ENCODE assay signal across 27 mouse cellular contexts in the genomic region with DNA sequence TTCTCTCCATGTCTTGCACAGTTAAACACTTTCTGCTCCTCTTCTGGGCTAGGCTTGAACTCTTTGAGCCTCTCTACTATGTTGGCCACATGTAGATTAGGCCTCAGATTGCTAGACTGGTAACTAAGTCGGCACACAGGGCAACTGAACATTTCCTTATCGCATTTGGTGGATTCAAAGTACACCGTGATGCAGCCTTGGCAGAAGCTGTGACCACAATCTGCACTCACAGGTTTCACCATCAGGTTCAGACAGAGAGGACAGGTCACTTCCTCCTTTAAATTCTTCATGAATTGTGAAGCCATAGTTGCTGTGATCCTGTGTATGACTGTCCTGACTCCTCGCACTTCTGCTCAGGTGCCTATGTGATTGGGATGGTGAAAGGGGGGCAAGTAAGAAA. TPM values are rescaled to one million over a fixed set of nuclear protein-coding genes. Genes with fewer than 3 reads are reported as not detected.
"Had no signal": no experiment of that assay in that cellular context is flagged by ENCODE, and none has a peak within 500 bp of the region (broad histone marks: within the 10 kb centered on the region; RNA-seq: fewer than 3 reads in every experiment).

No protein-coding gene starts in this region.

RNA-seq across cellular contexts. Expression of gene Trim34b, which starts 18.8 kb away (rescaled TPM):
- total RNA-seq: gastrocnemius, adult 18-20 months; gastrocnemius, adult 8-10 months; hindbrain, postnatal 0 days; layer of hippocampus, adult 2 months; layer of hippocampus, postnatal 10 days; left cerebral cortex, adult 2 months had no signal
- polyA plus RNA-seq: heart, embryonic 10.5 days; heart, embryonic 12.5 days; heart, embryonic 14.5 days; hindbrain, embryonic 11.5 days; hindbrain, embryonic 13.5 days; hindbrain, embryonic 15.5 days; hindbrain, postnatal 0 days; intestine, embryonic 14.5 days; intestine, embryonic 16.5 days; kidney, embryonic 16.5 days; limb, embryonic 10.5 days; limb, embryonic 12.5 days; liver, embryonic 12.5 days had no signal

RNA-seq across cellular contexts. Expression of gene Trim30b, which starts 21.6 kb away (rescaled TPM):
- total RNA-seq: gastrocnemius, adult 18-20 months; gastrocnemius, adult 8-10 months; gastrocnemius, postnatal 14 days; gastrocnemius, postnatal 36 days; heart, postnatal 10 days; heart, postnatal 25 days; layer of hippocampus, adult 2 months; layer of hippocampus, postnatal 10 days; layer of hippocampus, postnatal 25 days; left cerebral cortex, adult 2 months; left cerebral cortex, postnatal 14 days; left cerebral cortex, postnatal 36 days had no signal
- polyA plus RNA-seq: heart, embryonic 10.5 days; heart, embryonic 12.5 days; heart, embryonic 14.5 days; hindbrain, embryonic 13.5 days; hindbrain, embryonic 15.5 days; hindbrain, postnatal 0 days; kidney, embryonic 14.5 days; limb, embryonic 12.5 days had no signal

RNA-seq across cellular contexts. Expression of gene Trim30c, which starts 52.6 kb away (rescaled TPM):
- total RNA-seq: gastrocnemius, adult 18-20 months; gastrocnemius, adult 8-10 months; gastrocnemius, postnatal 36 days; heart, postnatal 10 days; heart, postnatal 25 days; heart, postnatal 4 days; hindbrain, postnatal 0 days; layer of hippocampus, adult 2 months; layer of hippocampus, postnatal 25 days; left cerebral cortex, postnatal 14 days; left cerebral cortex, postnatal 36 days had no signal
- polyA plus RNA-seq: heart, embryonic 10.5 days; heart, embryonic 12.5 days; hindbrain, embryonic 13.5 days; hindbrain, postnatal 0 days; limb, embryonic 10.5 days; limb, embryonic 12.5 days had no signal
